Mouse (Mus musculus) embryonic facial prominence, embryonic 14.5 days (tissue): ENCODE results near the gene Tcaf2. TPM values are rescaled to one million over a fixed set of nuclear protein-coding genes. Genes with fewer than 3 reads are reported as not detected.

Source experiments
- ATAC-seq: fragments of 200-750 bp; cut with Nextera tagmentation; 2 replicates; pipeline ENCODE4 v1.8.0; 2017; ENCODE audit warnings: low read depth, moderate number of reproducible peaks, moderate TSS enrichment
- DNase-seq: peaks from one replicate; pipeline ENCODE4 v3.0.0-alpha.2; 2015; ENCODE audit warnings: low spot score
- H3K27ac ChIP-seq: fragments of 300-500 bp; sonication (generic); replicated peaks from 2 replicates; pipeline ENCODE4 v1.5.1; 2014; ENCODE audit warnings: low read depth, mild to moderate bottlenecking, low read length, moderate library complexity
- H3K27me3 ChIP-seq: fragments of 300-500 bp; sonication (generic); replicated peaks from 2 replicates; pipeline ENCODE4 v1.6.1; 2014; ENCODE audit warnings: low read length; ENCODE audit not compliant: control insufficient read depth, insufficient read depth
- H3K36me3 ChIP-seq: fragments of 300-500 bp; sonication (generic); 2 replicates; pipeline ENCODE4 v1.6.1; 2014; ENCODE audit warnings: low read length, mixed read lengths; ENCODE audit not compliant: control insufficient read depth, insufficient read depth
- H3K4me1 ChIP-seq: fragments of 300-500 bp; sonication (generic); 2 replicates; pipeline ENCODE4 v1.6.1; 2014; ENCODE audit warnings: antibody characterized with exemption, low read length; ENCODE audit not compliant: control insufficient read depth, insufficient read depth
- H3K4me2 ChIP-seq: fragments of 300-500 bp; sonication (generic); 2 replicates; pipeline ENCODE4 v1.6.1; 2014; ENCODE audit warnings: low read depth, mild to moderate bottlenecking, low read length, moderate library complexity, mixed read lengths
- H3K4me3 ChIP-seq: fragments of 300-500 bp; sonication (generic); 2 replicates; pipeline ENCODE4 v1.5.1; 2014; ENCODE audit warnings: low read depth, mild to moderate bottlenecking, low read length
- H3K9ac ChIP-seq: fragments of 300-500 bp; sonication (generic); 2 replicates; pipeline ENCODE4 v1.6.1; 2014; ENCODE audit warnings: low read depth, mild to moderate bottlenecking, low read length, moderate library complexity, mixed read lengths
- H3K9me3 ChIP-seq: fragments of 300-500 bp; sonication (generic); 2 replicates; pipeline ENCODE4 v1.6.1; 2016; ENCODE audit warnings: low read length; ENCODE audit not compliant: control insufficient read depth
- WGBS: fragments of 180-500 bp; shearing (Covaris S2); extraction: QIAGEN DNeasy Blood & Tissue Kit; methylation state at CpG from one replicate; pipeline ENCODE4 v1.1.7; 2014; 5-methylcytosine and 5-hydroxymethylcytosine counted together
- polyA plus RNA-seq: library from polyadenylated mRNA; unstranded; fragments of >200 nt; fragmentation: Nextera tagmentation; extraction: Ambion mirVana; gene quantifications from 2 replicates; pipeline ENCODE4 v1.2.1, GENCODE M21; 2014

The Tcaf2 gene
- polyA plus RNA-seq = 2.3 and 2.5 TPM in 2 replicates

DNA sequence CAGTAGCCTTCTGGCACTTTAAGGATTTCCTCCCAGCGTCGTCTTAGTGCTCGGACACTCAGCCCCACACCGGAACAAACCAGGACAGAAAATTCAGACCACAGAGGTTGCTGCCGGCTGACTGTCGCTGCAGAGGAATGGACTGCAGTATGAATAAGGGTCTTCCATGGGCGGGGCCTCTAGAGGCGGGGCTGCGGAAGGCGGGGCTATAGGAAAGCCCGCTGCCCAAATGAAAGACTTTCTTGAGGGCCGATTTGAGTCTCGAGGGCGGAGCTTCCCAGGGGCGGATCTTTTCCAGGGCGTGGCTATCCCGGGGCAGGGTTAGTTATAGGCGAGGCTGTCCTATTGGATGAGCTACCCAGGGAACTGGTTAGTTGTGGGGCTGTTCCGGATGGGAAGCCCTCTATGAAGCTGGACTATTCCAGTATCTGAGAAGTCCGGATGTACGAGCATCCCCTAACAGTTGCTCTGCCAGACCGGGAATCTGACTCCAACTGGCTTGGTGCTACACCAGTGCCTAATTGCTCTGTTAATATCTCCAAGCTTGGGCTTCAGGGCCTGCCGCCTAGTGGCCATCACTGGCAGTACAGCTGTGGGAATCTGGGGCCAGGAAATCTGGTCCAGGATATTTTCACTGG, at the start of gene Tcaf2:
Gene Tcaf2 (minus strand): TSS at position 343 of the 638 bp plus-strand sequence.
- peak within 1 kb of the TSS; percentile 55 for H3K4me2 ChIP-seq
- H3K36me3 ChIP-seq = no peaks in the 10 kb centered on the region
- H3K27ac ChIP-seq = no peak within 1 kb of the TSS
- H3K27me3 ChIP-seq = no peaks in the 10 kb centered on the region
- no peaks in the 10 kb centered on the region for H3K9me3 ChIP-seq
- DNase-seq (peak; percentile 92), ATAC-seq (peak; percentile 98)
- peak within 1 kb of the TSS; percentile 41 for H3K4me3 ChIP-seq
- 0% methylated on average over 22 of the region's 23 CpGs for WGBS
- peak within 1 kb of the TSS; percentile 51; the same call in 1 of the 2 replicates for H3K9ac ChIP-seq
- H3K4me1 ChIP-seq = no peaks in the 10 kb centered on the region

DNA sequence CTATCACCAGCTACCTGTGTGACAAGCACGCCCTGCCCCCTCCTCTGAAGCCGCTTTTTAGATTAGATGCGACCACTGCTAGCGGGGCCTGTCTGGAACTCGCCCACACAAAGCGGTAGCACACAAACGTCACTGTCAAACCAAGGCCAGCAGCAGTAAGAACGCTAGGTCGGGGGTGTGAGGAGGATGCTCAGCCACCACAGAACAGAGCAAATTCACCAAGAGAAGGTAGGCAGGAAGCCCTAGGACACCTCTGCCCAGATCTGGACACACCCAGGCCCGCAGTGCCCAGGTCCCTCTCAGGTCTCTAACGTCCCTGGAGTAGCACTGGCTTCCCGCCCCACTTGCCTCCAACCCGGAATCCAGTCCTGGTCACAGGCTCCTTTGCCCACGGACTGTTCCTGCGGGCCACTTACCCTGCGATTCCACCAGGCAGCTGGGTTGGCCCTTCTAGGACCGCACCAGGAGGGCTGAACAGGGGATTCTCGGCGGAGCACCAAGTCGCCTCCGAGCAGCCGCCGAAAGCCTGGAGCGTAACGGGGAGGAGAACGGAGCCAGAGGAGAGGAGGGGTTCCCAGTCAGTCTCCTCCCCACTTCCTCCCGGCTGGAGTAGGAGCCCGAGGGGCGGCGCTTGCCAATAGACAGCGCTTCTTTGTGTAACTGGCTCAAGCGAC, 47.6 kb upstream of the Tcaf2 start:
- whole genome bisulfite sequencing = under 1% methylated on average over 29 of the region's 32 CpGs
- Histone ChIP-seq H3K27ac (peak overlapping the region; percentile 93), H3K4me2 (peak overlapping the region; percentile 56), H3K9me3 (no peaks in the 10 kb centered on the region), H3K4me3 (peak overlapping the region; percentile 66), H3K9ac (peak overlapping the region; percentile 85), H3K36me3 (peaks cover 6% of the 10 kb centered on the region; the same call in 1 of the 2 replicates), H3K4me1 (peaks cover 9% of the 10 kb centered on the region; the same call in 1 of the 2 replicates), H3K27me3 (no peaks in the 10 kb centered on the region)
- DNase-seq (peak; percentile 95), ATAC-seq (peak; percentile 96)

DNA sequence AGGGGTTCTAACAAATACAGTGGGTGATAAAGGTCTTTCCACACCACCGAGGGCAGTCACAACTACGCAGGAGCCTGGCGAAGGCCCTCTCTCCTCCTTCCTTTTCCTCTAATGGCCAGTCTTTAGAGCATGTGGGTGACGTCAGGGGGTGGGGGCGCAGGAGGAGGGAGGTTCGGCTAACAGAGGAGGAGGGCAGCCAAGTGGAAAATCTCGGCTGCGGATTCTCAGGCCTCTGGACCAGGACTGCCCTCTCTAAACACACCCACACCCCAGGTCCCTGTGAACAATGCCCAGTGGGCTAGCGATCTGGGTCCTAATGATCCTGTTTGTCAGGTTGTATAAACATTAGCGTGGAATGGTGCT, 47.1 kb upstream of the Tcaf2 start:
- H3K4me1 ChIP-seq = peaks cover 9% of the 10 kb centered on the region; the same call in 1 of the 2 replicates
- H3K27me3 ChIP-seq = no peaks in the 10 kb centered on the region
- peaks cover 7% of the 10 kb centered on the region; the same call in 1 of the 2 replicates for H3K36me3 ChIP-seq
- H3K9ac ChIP-seq = peak overlapping the region; percentile 85
- H3K4me2 ChIP-seq = peak overlapping the region; percentile 56
- no peaks in the 10 kb centered on the region for H3K9me3 ChIP-seq
- peak overlapping the region; percentile 93 for H3K27ac ChIP-seq
- peak; percentile 86 for ATAC-seq
- peak; percentile 90 for DNase-seq
- peak overlapping the region; percentile 66 for H3K4me3 ChIP-seq
- WGBS = 0% methylated on average over 10 of the region's 10 CpGs

DNA sequence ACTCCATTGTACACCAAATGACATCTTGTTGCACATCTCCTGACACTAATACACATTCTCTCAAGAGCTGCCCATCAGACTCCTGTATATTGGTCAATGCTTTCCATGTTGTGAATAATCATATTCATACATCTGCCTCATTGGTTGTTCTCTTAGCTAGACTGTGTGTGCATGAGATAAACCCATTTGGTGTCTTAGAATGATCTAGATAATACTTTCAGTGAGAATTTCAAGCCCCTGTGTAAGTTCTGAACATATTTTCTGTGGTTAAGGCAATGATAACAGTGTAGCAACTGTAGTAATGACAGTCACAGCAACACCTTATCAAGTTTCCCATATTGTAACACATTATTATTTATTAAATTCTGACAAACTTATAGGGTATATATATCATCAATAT, 44.7 kb upstream of the Tcaf2 start:
- Histone ChIP-seq H3K36me3 (peaks cover 26% of the 10 kb centered on the region), H3K4me1 (peaks cover 9% of the 10 kb centered on the region; the same call in 1 of the 2 replicates), H3K4me2 (no peak overlapping the region), H3K27ac (no peak overlapping the region), H3K9me3 (no peaks in the 10 kb centered on the region), H3K4me3 (no peak overlapping the region), H3K27me3 (no peaks in the 10 kb centered on the region), H3K9ac (no peak overlapping the region)
- no peak for DNase-seq
- no peak for ATAC-seq

DNA sequence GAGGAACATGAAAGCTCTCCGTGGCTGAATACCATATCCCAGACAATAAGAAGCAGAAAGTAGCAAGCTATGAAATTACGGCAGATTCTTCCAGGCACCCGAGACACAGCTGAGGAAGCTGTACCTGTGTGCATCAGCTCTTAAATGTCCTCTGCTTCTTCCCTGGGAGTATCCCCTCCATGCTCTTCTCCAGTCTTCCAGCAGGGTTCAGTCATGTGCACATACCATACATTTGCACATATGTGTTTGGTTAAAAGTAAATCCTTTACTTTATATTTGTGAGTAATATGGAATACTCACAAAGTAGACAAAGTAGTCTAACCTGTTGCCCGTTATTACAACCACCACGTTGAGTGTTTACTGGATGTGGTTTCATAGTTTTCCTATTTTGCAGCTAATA, 42.9 kb upstream of the Tcaf2 start:
- Histone ChIP-seq H3K4me2 (no peak overlapping the region), H3K27ac (no peak overlapping the region), H3K9me3 (no peaks in the 10 kb centered on the region), H3K4me1 (peaks cover 9% of the 10 kb centered on the region; the same call in 1 of the 2 replicates), H3K9ac (no peak overlapping the region), H3K36me3 (peaks cover 33% of the 10 kb centered on the region), H3K27me3 (no peaks in the 10 kb centered on the region), H3K4me3 (no peak overlapping the region)
- no peak for ATAC-seq
- WGBS = 83% methylated on average over 5 of the region's 5 CpGs
- DNase-seq = no peak

DNA sequence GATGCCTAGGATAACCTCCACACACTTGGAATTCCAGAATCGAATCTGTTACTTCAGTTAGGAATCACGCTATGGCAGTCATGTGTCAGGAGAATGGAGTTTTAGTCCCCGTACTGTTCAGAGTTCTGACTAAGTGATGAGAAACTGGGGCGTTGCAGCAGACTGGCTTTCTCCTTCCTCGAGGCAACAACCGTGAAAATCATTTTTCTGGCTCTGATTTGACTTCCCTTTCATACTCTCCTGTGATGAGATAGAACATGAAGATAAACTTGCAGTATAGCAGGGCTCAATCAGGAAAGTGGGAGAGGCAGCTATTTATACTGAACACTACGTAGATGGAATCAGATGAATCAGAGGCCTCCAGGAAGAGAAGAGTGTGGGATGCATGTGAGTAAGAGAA, 35.0 kb upstream of the Tcaf2 start:
- H3K9ac ChIP-seq = no peak overlapping the region
- ATAC-seq = no peak
- no peak overlapping the region for H3K4me2 ChIP-seq
- no peak overlapping the region for H3K27ac ChIP-seq
- no peaks in the 10 kb centered on the region for H3K27me3 ChIP-seq
- no peaks in the 10 kb centered on the region for H3K4me1 ChIP-seq
- H3K4me3 ChIP-seq = no peak overlapping the region
- peaks cover 61% of the 10 kb centered on the region for H3K36me3 ChIP-seq
- whole genome bisulfite sequencing = 77% methylated on average over 7 of the region's 7 CpGs
- no peaks in the 10 kb centered on the region for H3K9me3 ChIP-seq
- no peak for DNase-seq

DNA sequence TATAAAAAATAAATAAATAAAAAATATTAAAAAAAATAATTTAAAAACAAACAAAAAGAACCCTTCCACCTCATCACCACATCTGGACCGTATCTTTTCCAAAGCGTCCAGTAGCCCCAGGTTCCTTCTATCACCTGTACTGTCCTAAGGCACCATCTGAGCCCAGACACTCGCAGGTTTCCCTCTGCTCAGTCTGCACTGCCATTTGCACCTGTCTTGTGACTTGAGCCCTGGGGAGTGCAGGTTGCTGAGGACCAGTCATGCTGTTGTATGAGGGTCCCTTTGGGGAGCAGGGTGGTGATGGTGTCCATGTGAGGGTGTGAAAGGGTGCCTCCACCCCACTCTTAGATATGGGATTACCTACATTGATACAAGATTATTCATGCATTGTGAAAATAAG, 31.0 kb upstream of the Tcaf2 start:
- ATAC-seq = no peak
- H3K4me1 ChIP-seq = no peaks in the 10 kb centered on the region
- WGBS = 93% methylated on average over 3 of the region's 3 CpGs

DNA sequence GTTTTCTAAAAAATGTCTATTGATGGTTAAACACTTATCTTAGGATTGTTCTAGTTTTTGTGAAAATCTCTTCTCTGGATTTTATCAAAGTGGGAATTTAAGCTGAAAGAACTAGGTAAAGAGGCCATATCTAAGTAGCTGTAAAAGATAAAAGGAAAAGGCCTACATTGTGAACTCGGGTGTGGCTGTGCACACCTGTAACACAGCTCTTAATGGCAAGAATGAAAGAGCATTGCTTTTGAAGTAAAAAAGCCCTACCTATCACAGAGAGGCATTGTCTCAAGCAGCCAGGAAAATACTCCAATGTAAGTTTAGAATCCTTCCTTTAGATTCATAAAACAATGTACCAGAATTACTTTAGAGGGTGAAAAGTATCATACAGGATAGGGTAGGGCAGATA, 26.7 kb upstream of the Tcaf2 start:
- Histone ChIP-seq H3K36me3 (peaks cover 56% of the 10 kb centered on the region), H3K9ac (no peak overlapping the region), H3K27me3 (no peaks in the 10 kb centered on the region), H3K4me1 (no peaks in the 10 kb centered on the region), H3K4me3 (no peak overlapping the region), H3K27ac (no peak overlapping the region), H3K4me2 (no peak overlapping the region), H3K9me3 (no peaks in the 10 kb centered on the region)
- ATAC-seq (no peak), DNase-seq (no peak)
- WGBS = 94% methylated on average over 1 of the region's 1 CpGs

More for the DNA sequence above, 31.0 kb upstream of the Tcaf2 start:
- peaks cover 83% of the 10 kb centered on the region for H3K36me3 ChIP-seq
- no peaks in the 10 kb centered on the region for H3K27me3 ChIP-seq
- H3K27ac ChIP-seq = no peak overlapping the region
- H3K9me3 ChIP-seq = no peaks in the 10 kb centered on the region
- DNase-seq = no peak
- H3K9ac ChIP-seq = no peak overlapping the region
- H3K4me3 ChIP-seq = no peak overlapping the region
- no peak overlapping the region for H3K4me2 ChIP-seq
